14 mouse cellular contexts compared by ENCODE assay signal in genomic region chr19:46848381-46849268, GRCm38 (mm10).
A peak's percentile ranks its signal among the peaks of the same experiment; 100 is the strongest.
DNase-seq lines count a peak whose midpoint lies in the region; ATAC-seq lines count a peak whose summit lies in the region.
"Had no signal": no experiment of that assay in that cellular context is flagged by ENCODE, and none has a peak within 500 bp of the region (broad histone marks: within the 10 kb centered on the region; RNA-seq: fewer than 3 reads in every experiment).

No protein-coding gene starts in this region.

- H3K4me2 ChIP-seq in hindbrain, embryonic 13.5 days, result no peak overlapping the region
- H3K4me2 ChIP-seq in limb, embryonic 13.5 days (replicated peaks), result no peak overlapping the region

- intact Hi-C loops in left cerebral cortex, postnatal 14 days (cut with DNase I), result no loop called here

- no peaks in the 10 kb centered on the region for H3K27me3 ChIP-seq in hindbrain, embryonic 13.5 days
- H3K27me3 ChIP-seq in hindbrain, embryonic 10.5 days (ENCODE audit: insufficient read depth, poor library complexity, severe bottlenecking), result no peaks in the 10 kb centered on the region
- H3K27me3 ChIP-seq in limb, embryonic 13.5 days, result no peaks in the 10 kb centered on the region
- H3K27me3 ChIP-seq: CH12.LX had no signal

- ATAC-seq in hindbrain, embryonic 13.5 days (ENCODE audit: low FRiP score), result no peak
- peak; percentile 36; the same call in 1 of the 2 replicates for ATAC-seq in erythroblast, adult 5-6 weeks (replicated peaks; ENCODE audit: low FRiP score, poor library complexity, severe bottlenecking)
- peak; percentile 32; the same call in 1 of the 2 replicates for ATAC-seq in limb, embryonic 13.5 days (ENCODE audit: low FRiP score, low read depth)

- H3K9me3 ChIP-seq in hindbrain, embryonic 13.5 days, result no peaks in the 10 kb centered on the region
- no peaks in the 10 kb centered on the region for H3K9me3 ChIP-seq in hindbrain, embryonic 10.5 days
- H3K9me3 ChIP-seq in limb, embryonic 13.5 days, result no peaks in the 10 kb centered on the region
- H3K9me3 ChIP-seq: megakaryocyte, embryonic 14.5 days had no signal

- H3K9ac ChIP-seq in hindbrain, embryonic 13.5 days, result no peak overlapping the region
- H3K9ac ChIP-seq in limb, embryonic 13.5 days, result no peak overlapping the region

- no peaks in the 10 kb centered on the region for H3K36me3 ChIP-seq in hindbrain, embryonic 13.5 days
- H3K36me3 ChIP-seq in hindbrain, embryonic 10.5 days, result no peaks in the 10 kb centered on the region
- H3K36me3 ChIP-seq in limb, embryonic 13.5 days, result no peaks in the 10 kb centered on the region

- H3K4me1 ChIP-seq in hindbrain, embryonic 13.5 days (replicated peaks), result peaks cover 13% of the 10 kb centered on the region
- peaks cover 16% of the 10 kb centered on the region for H3K4me1 ChIP-seq in hindbrain, embryonic 10.5 days (replicated peaks)
- peaks cover 19% of the 10 kb centered on the region; the same call in 1 of the 2 replicates for H3K4me1 ChIP-seq in limb, embryonic 13.5 days

- no peak for DNase-seq in hindbrain, embryonic 10.5 days (ENCODE audit: low spot score)
- peak; percentile 52 for DNase-seq in Muller cell, postnatal 12 days (ENCODE audit: inconsistent ontology term)
- no peak for DNase-seq in retina, postnatal 1 day
- no peak for DNase-seq in left cerebral cortex, postnatal 14 days (ENCODE audit: low spot score in 2 of 2)
- DNase-seq in thymus, postnatal 4 days, result no peak
- DNase-seq: embryo, embryonic 11 days; gastrocnemius, postnatal 36 days; spleen, adult 18-20 months; thymus, postnatal 36 days had no signal

- no peak overlapping the region for H3K4me3 ChIP-seq in hindbrain, embryonic 13.5 days
- H3K4me3 ChIP-seq in hindbrain, embryonic 10.5 days, result no peak overlapping the region
- no peak overlapping the region for H3K4me3 ChIP-seq in limb, embryonic 13.5 days
- H3K4me3 ChIP-seq: megakaryocyte, embryonic 14.5 days had no signal

- 0 out of 2 replicates have a peak overlapping the region, but pooled peaks have one; percentile 26 for H3K27ac ChIP-seq in hindbrain, embryonic 13.5 days
- H3K27ac ChIP-seq in hindbrain, embryonic 10.5 days, result no peak overlapping the region; the same call in 1 of the 2 replicates
- peak overlapping the region; percentile 28 for H3K27ac ChIP-seq in limb, embryonic 13.5 days

- 69% methylated on average over 14 of the region's 14 CpGs for WGBS in hindbrain, embryonic 13.5 days
- WGBS in hindbrain, embryonic 10.5 days, result 79% methylated on average over 14 of the region's 14 CpGs
- 51% methylated on average over 14 of the region's 14 CpGs for WGBS in limb, embryonic 13.5 days
